Mouse (Mus musculus) myocyte (in vitro differentiated cells): ENCODE measurements around the gene Enox2. TPM values are rescaled to one million over a fixed set of nuclear protein-coding genes. Genes with fewer than 3 reads are reported as not detected.

Experiments
- H3K27me3 ChIP-seq: one replicate; pipeline ENCODE4 v1.6.1; 2011; ENCODE audit not compliant: control insufficient read depth, insufficient read depth, insufficient read length
- H3K36me3 ChIP-seq: one replicate; pipeline ENCODE4 v1.6.1; 2011; ENCODE audit not compliant: control insufficient read depth, insufficient read depth
- H3K4me2 ChIP-seq: one replicate; pipeline ENCODE4 v1.6.1; 2011; ENCODE audit warnings: low read depth, control low read depth
- H3K4me3 ChIP-seq: one replicate; pipeline ENCODE4 v1.5.1; 2011; ENCODE audit warnings: mild to moderate bottlenecking, control low read depth, moderate library complexity
- H3K79me2 ChIP-seq: one replicate; pipeline ENCODE4 v1.6.1; 2011; ENCODE audit not compliant: control insufficient read depth, insufficient read depth
- H3ac ChIP-seq: one replicate; pipeline ENCODE4 v1.6.1; 2011; ENCODE audit not compliant: control insufficient read depth, insufficient read length
- CEBPB ChIP-seq: IDR thresholded peaks from 2 replicates; pipeline ENCODE4 v1.6.1; 2011; ENCODE audit warnings: mild to moderate bottlenecking, moderate library complexity; ENCODE audit not compliant: poor library complexity, insufficient read depth, severe bottlenecking
- E2F4 ChIP-seq: IDR thresholded peaks from one replicate; pipeline ENCODE4 v1.6.1; 2011; ENCODE audit warnings: mild to moderate bottlenecking, control low read depth, moderate library complexity; ENCODE audit not compliant: insufficient read depth
- MAX ChIP-seq: IDR thresholded peaks from one replicate; pipeline ENCODE4 v1.6.1; 2011; ENCODE audit warnings: low read depth, mild to moderate bottlenecking, control low read depth
- MYOD1 ChIP-seq, 3 experiments: IDR thresholded peaks; one replicate each; pipeline ENCODE4 v1.6.1; 2011; ENCODE audit warnings: control low read depth in 2 of 3, low read depth in 2 of 3, mild to moderate bottlenecking in 2 of 3, moderate library complexity in 1 of 3; ENCODE audit not compliant: insufficient read length in 2 of 3, control insufficient read depth in 1 of 3
- MYOG ChIP-seq, 3 experiments: IDR thresholded peaks; one replicate each; pipeline ENCODE4 v1.6.1; 2011; ENCODE audit warnings: control low read depth in 2 of 3, low read depth in 2 of 3, mild to moderate bottlenecking in 2 of 3; ENCODE audit not compliant: insufficient read length in 2 of 3, control insufficient read depth in 1 of 3, insufficient read depth in 1 of 3
- POLR2A ChIP-seq: IDR thresholded peaks from one replicate; pipeline ENCODE4 v1.6.1; 2011; ENCODE audit warnings: low read depth, mild to moderate bottlenecking, control low read depth, moderate library complexity; ENCODE audit not compliant: insufficient read length
- POLR2AphosphoS2 ChIP-seq: IDR thresholded peaks from one replicate; pipeline ENCODE4 v1.6.1; 2011; ENCODE audit warnings: low read depth, control low read depth; ENCODE audit not compliant: insufficient read length
- REST ChIP-seq: IDR thresholded peaks from one replicate; pipeline ENCODE4 v1.6.1; 2011; ENCODE audit warnings: mild to moderate bottlenecking, control low read depth, moderate library complexity; ENCODE audit not compliant: insufficient read depth, insufficient read length
- SRF ChIP-seq: IDR thresholded peaks from one replicate; pipeline ENCODE4 v1.6.1; 2011; ENCODE audit warnings: low read depth; ENCODE audit not compliant: control insufficient read depth, insufficient read length
- TCF12 ChIP-seq: IDR thresholded peaks from one replicate; pipeline ENCODE4 v1.6.1; 2011; ENCODE audit warnings: mild to moderate bottlenecking, control low read depth; ENCODE audit not compliant: poor library complexity, insufficient read depth, severe bottlenecking
- TCF3 ChIP-seq: IDR thresholded peaks from one replicate; pipeline ENCODE4 v1.6.1; 2011; ENCODE audit warnings: low read depth, control low read depth; ENCODE audit not compliant: insufficient read length
- USF1 ChIP-seq: IDR thresholded peaks from one replicate; pipeline ENCODE4 v1.6.1; 2011; ENCODE audit warnings: low read depth, mild to moderate bottlenecking, control low read depth, moderate library complexity
- polyA plus RNA-seq: library from polyadenylated mRNA; unstranded; fragments of >200 nt; fragmentation: generic; extraction: Trizol; gene quantifications from one replicate; pipeline ENCODE4 v1.2.1, GENCODE M21; 2012; ENCODE audit warnings: missing spikeins

Enox2 gene
- polyA plus RNA-seq, 1 experiment = 3.0 TPM

- TF ChIP-seq E2F4 = no peak
- TF ChIP-seq SRF = no peak
- TF ChIP-seq MAX = no peak
- TF ChIP-seq POLR2AphosphoS2 = no peak
- no peak for TF ChIP-seq TCF12
- TF ChIP-seq POLR2A = no peak
- no peak for TF ChIP-seq REST
- no peak for TF ChIP-seq CEBPB
- TF ChIP-seq MYOD1 (IDR thresholded peaks at IDR 0.05; ENCODE audit: control insufficient read depth in 1 of 3, insufficient read length in 2 of 3, low read depth in 2 of 3) = no peak
- TF ChIP-seq USF1 = no peak
- Histone ChIP-seq H3ac (no peak overlapping the region), H3K4me2 (no peak overlapping the region), H3K27me3 (no peaks in the 10 kb centered on the region), H3K36me3 (no peaks in the 10 kb centered on the region), H3K4me3 (no peak overlapping the region), H3K79me2 (no peaks in the 10 kb centered on the region)
Measured at GRCm38 (mm10) chrX:49009746-49010145, 278.3 kb downstream of the Enox2 start.

- Histone ChIP-seq H3K27me3 (no peaks in the 10 kb centered on the region), H3K79me2 (no peaks in the 10 kb centered on the region)
- TF ChIP-seq MAX = no peak
- no peak for TF ChIP-seq E2F4
- TF ChIP-seq SRF = no peak
- TF ChIP-seq REST = no peak
- no peak for TF ChIP-seq TCF12
- TF ChIP-seq MYOD1 (IDR thresholded peaks at IDR 0.05; ENCODE audit: control insufficient read depth in 1 of 3, insufficient read length in 2 of 3, low read depth in 2 of 3) = no peak
- TF ChIP-seq USF1 = no peak
- no peak for TF ChIP-seq POLR2AphosphoS2
- no peak for TF ChIP-seq MYOG (IDR thresholded peaks at IDR 0.05; ENCODE audit: control insufficient read depth in 1 of 3, insufficient read depth in 1 of 3, insufficient read length in 2 of 3, low read depth in 2 of 3)
- no peak for TF ChIP-seq TCF3
- no peak for TF ChIP-seq CEBPB
- TF ChIP-seq POLR2A = no peak
Measured at GRCm38 (mm10) chrX:49005655-49006054, 282.4 kb downstream of the Enox2 start.

GRCm38 (mm10) chrX:49002892-49003291, 285.2 kb downstream of the Enox2 start:
- TF ChIP-seq TCF3 (no peak), SRF (no peak), MAX (no peak), CEBPB (no peak), POLR2AphosphoS2 (no peak), E2F4 (no peak), POLR2A (no peak), USF1 (no peak), MYOG (IDR thresholded peaks at IDR 0.05; ENCODE audit: control insufficient read depth in 1 of 3, insufficient read depth in 1 of 3, insufficient read length in 2 of 3, low read depth in 2 of 3) (no peak), TCF12 (no peak)
- no peak overlapping the region for H3K4me2 ChIP-seq
- H3K79me2 ChIP-seq = no peaks in the 10 kb centered on the region
- no peaks in the 10 kb centered on the region for H3K36me3 ChIP-seq
- no peaks in the 10 kb centered on the region for H3K27me3 ChIP-seq
- H3ac ChIP-seq = no peak overlapping the region
- H3K4me3 ChIP-seq = no peak overlapping the region

More at GRCm38 (mm10) chrX:49005655-49006054, 282.4 kb downstream of the Enox2 start:
- Histone ChIP-seq H3K4me3 (no peak overlapping the region), H3K36me3 (no peaks in the 10 kb centered on the region), H3K4me2 (no peak overlapping the region), H3ac (no peak overlapping the region)

- no peak for TF ChIP-seq SRF
- no peak for TF ChIP-seq POLR2A
- TF ChIP-seq REST = no peak
- no peak for TF ChIP-seq MYOG (IDR thresholded peaks at IDR 0.05; ENCODE audit: control insufficient read depth in 1 of 3, insufficient read depth in 1 of 3, insufficient read length in 2 of 3, low read depth in 2 of 3)
- no peak for TF ChIP-seq MYOD1 (IDR thresholded peaks at IDR 0.05; ENCODE audit: control insufficient read depth in 1 of 3, insufficient read length in 2 of 3, low read depth in 2 of 3)
- TF ChIP-seq CEBPB = no peak
- no peak for TF ChIP-seq POLR2AphosphoS2
- TF ChIP-seq E2F4 = no peak
- no peak for TF ChIP-seq USF1
- TF ChIP-seq TCF12 = no peak
- no peak for TF ChIP-seq TCF3
- no peak for TF ChIP-seq MAX
- no peak overlapping the region for H3K4me3 ChIP-seq
Measured at GRCm38 (mm10) chrX:48985653-48986052, 302.4 kb downstream of the Enox2 start.

GRCm38 (mm10) chrX:48984451-48984850, 303.6 kb downstream of the Enox2 start:
- no peak for TF ChIP-seq REST
- no peak for TF ChIP-seq TCF12
- TF ChIP-seq E2F4 = no peak
- no peak for TF ChIP-seq CEBPB
- no peak for TF ChIP-seq POLR2AphosphoS2
- no peak for TF ChIP-seq MYOD1 (IDR thresholded peaks at IDR 0.05; ENCODE audit: control insufficient read depth in 1 of 3, insufficient read length in 2 of 3, low read depth in 2 of 3)
- TF ChIP-seq POLR2A = no peak
- TF ChIP-seq MAX = no peak
- Histone ChIP-seq H3K36me3 (no peaks in the 10 kb centered on the region), H3K79me2 (no peaks in the 10 kb centered on the region), H3K27me3 (no peaks in the 10 kb centered on the region), H3ac (no peak overlapping the region), H3K4me2 (no peak overlapping the region), H3K4me3 (no peak overlapping the region)

More at GRCm38 (mm10) chrX:48985653-48986052, 302.4 kb downstream of the Enox2 start:
- H3K36me3 ChIP-seq = no peaks in the 10 kb centered on the region
- H3K79me2 ChIP-seq = no peaks in the 10 kb centered on the region
- H3K27me3 ChIP-seq = no peaks in the 10 kb centered on the region
- H3K4me2 ChIP-seq = no peak overlapping the region
- no peak overlapping the region for H3ac ChIP-seq

Other genes with a start within 250 kb of the Enox2 start
- 0.02 TPM for gene Arhgap36, start 175.7 kb upstream of the Enox2 start, polyA plus RNA-seq